Mouse (Mus musculus) CH12.LX (cell line): Measurements from ENCODE around the gene Msi2.

Source experiments
- BHLHE40 ChIP-seq: IDR thresholded peaks from 2 replicates; pipeline ENCODE4 v1.6.1; 2011; ENCODE audit warnings: mild to moderate bottlenecking, low read depth, low read length, improper control_type of control experiment
- CHD1 ChIP-seq: IDR thresholded peaks from 2 replicates; pipeline ENCODE4 v1.6.1; 2012; ENCODE audit warnings: low read depth, low read length, improper control_type of control experiment, inconsistent platforms
- CTCF ChIP-seq, 2 experiments: IDR thresholded peaks in 1 of 2; conservative IDR thresholded peaks in 1 of 2; 2 replicates each; pipeline ENCODE4 v1.5.1; 2011 to 2012; ENCODE audit warnings: low read depth in 2 of 2, low read length in 2 of 2, improper control_type of control experiment in 1 of 2, inconsistent platforms in 1 of 2, mild to moderate bottlenecking in 1 of 2, moderate library complexity in 1 of 2
- EP300 ChIP-seq: IDR thresholded peaks from 2 replicates; pipeline ENCODE4 v1.6.1; 2011; ENCODE audit warnings: low read length, improper control_type of control experiment
- NRF1 ChIP-seq: IDR thresholded peaks from 2 replicates; pipeline ENCODE4 v1.6.1; 2014; ENCODE audit warnings: low read depth, mild to moderate bottlenecking, inconsistent platforms, low read length, improper control_type of control experiment, moderate library complexity
- POLR2A ChIP-seq: IDR thresholded peaks from 2 replicates; pipeline ENCODE4 v1.6.1; 2011; ENCODE audit warnings: low read depth, mild to moderate bottlenecking, improper control_type of control experiment, low read length
- USF2 ChIP-seq: conservative IDR thresholded peaks from 2 replicates; pipeline ENCODE4 v1.6.1; 2011; ENCODE audit warnings: low read depth, low read length, improper control_type of control experiment

DNA sequence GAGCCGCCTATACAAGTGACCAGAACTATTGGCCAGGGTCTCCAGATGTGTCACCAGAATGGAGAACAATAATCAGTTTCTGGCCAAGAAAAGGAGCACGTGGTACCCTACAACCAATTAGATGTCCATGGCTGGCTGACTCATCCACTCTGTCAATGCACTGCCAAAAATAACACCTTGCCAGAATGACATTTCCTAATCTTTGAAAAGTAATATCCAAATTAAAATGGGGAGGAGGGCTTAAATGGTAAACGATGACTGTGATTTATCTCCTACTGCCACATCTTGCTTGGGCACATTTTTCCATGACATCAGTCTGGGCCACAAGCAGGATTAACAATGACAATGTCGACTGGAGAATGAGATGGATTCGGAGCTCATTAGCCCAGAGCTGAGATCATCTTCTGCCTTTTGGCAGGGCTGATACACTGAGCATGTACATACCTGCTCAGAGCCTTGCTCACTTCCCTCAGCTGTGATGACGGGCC is 147.6 kb downstream of the Msi2 start:
- no peak for TF ChIP-seq CTCF (conservative IDR thresholded peaks at IDR 0.05 in 1 of 2, IDR thresholded peaks at IDR 0.05 in 1 of 2; ENCODE audit: low read depth in 2 of 2, low read length in 2 of 2)
- TF ChIP-seq EP300 = no peak
- TF ChIP-seq USF2 = no peak
- TF ChIP-seq BHLHE40 = no peak
- TF ChIP-seq POLR2A = no peak
- no peak for TF ChIP-seq NRF1
- TF ChIP-seq CHD1 = no peak
